Mouse (Mus musculus) intestine, embryonic 14.5 days (tissue): Measurements from ENCODE around the gene Snx6. TPM values are rescaled to one million over a fixed set of nuclear protein-coding genes. Genes with fewer than 3 reads are reported as not detected.
"Not testable (repeated sequence)": the region's sequence is repeated elsewhere in the genome, so short reads cannot be mapped to it uniquely, and the experiment has no call there.

Experiments
- ATAC-seq: fragments of 200-750 bp; cut with Nextera tagmentation; replicated peaks from 2 replicates; pipeline ENCODE4 v1.8.0; 2017; ENCODE audit warnings: low read depth, moderate number of reproducible peaks, moderate TSS enrichment, moderate library complexity; ENCODE audit not compliant: low FRiP score, low TSS enrichment
- DNase-seq: peaks from one replicate; pipeline ENCODE4 v3.0.0-alpha.2; 2018; ENCODE audit warnings: low spot score
- H3K27ac ChIP-seq: fragments of 300-500 bp; sonication (generic); 2 replicates; pipeline ENCODE4 v1.5.1; 2014; ENCODE audit warnings: low read depth, mild to moderate bottlenecking, control low read depth
- H3K27me3 ChIP-seq: fragments of 300-500 bp; sonication (generic); replicated peaks from 2 replicates; pipeline ENCODE4 v1.6.1; 2014; ENCODE audit warnings: low read length, control low read depth; ENCODE audit not compliant: control insufficient read depth, insufficient read depth
- H3K36me3 ChIP-seq: fragments of 300-500 bp; sonication (generic); 2 replicates; pipeline ENCODE4 v1.6.1; 2014; ENCODE audit warnings: low read length, control low read depth; ENCODE audit not compliant: control insufficient read depth, insufficient read depth
- H3K4me1 ChIP-seq: fragments of 300-500 bp; sonication (generic); replicated peaks from 2 replicates; pipeline ENCODE4 v1.6.1; 2014; ENCODE audit warnings: low read length, control low read depth, mixed read lengths; ENCODE audit not compliant: control insufficient read depth, insufficient read depth
- H3K4me2 ChIP-seq: fragments of 300-500 bp; sonication (generic); 2 replicates; pipeline ENCODE4 v1.6.1; 2014; ENCODE audit warnings: low read length
- H3K4me3 ChIP-seq: fragments of 300-500 bp; sonication (generic); 2 replicates; pipeline ENCODE4 v1.5.1; 2014; ENCODE audit warnings: low read depth, low read length, control low read depth, mixed read lengths
- H3K9ac ChIP-seq: fragments of 300-500 bp; sonication (generic); 2 replicates; pipeline ENCODE4 v1.6.1; 2014; ENCODE audit warnings: mild to moderate bottlenecking, low read length
- H3K9me3 ChIP-seq: fragments of 300-500 bp; sonication (generic); 2 replicates; pipeline ENCODE4 v1.6.1; 2016; ENCODE audit warnings: low read length, control low read depth; ENCODE audit not compliant: control insufficient read depth
- WGBS: fragments of 180-500 bp; shearing (Covaris S2); extraction: QIAGEN DNeasy Blood & Tissue Kit; methylation state at CpG from one replicate; pipeline ENCODE4 v1.1.7; 2014; 5-methylcytosine and 5-hydroxymethylcytosine counted together
- polyA plus RNA-seq: library from polyadenylated mRNA; unstranded; fragments of >200 nt; fragmentation: Nextera tagmentation; extraction: Ambion mirVana; gene quantifications from 2 replicates; pipeline ENCODE4 v1.2.1, GENCODE M21; 2014

The Snx6 gene
- polyA plus RNA-seq, 1 experiment from 2014 or later, result 178 TPM

DNA sequence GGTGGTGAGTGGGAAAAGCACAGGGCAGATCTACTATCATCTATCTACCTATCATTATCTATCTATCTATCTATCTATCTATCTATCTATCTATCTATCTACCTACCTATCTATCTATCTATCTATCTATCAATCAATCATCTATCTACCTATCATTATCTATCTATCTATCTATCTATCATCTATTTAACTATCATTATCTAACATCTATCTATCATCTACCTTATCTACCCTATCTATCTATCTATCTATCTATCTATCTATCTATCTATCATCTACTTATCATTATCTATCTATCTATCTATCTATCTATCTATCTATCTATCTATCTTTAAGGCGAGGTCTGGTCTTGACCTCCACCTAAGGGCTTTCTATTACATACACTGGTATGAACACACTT lies 36.4 kb upstream of the Snx6 start:
- H3K4me2 ChIP-seq, H3K36me3 ChIP-seq, DNase-seq, H3K9me3 ChIP-seq, H3K4me3 ChIP-seq, H3K27ac ChIP-seq, H3K9ac ChIP-seq, H3K4me1 ChIP-seq, ATAC-seq, H3K27me3 ChIP-seq: not testable (repeated sequence)
- WGBS, result 73% methylated on average over 1 of the region's 1 CpGs

DNA sequence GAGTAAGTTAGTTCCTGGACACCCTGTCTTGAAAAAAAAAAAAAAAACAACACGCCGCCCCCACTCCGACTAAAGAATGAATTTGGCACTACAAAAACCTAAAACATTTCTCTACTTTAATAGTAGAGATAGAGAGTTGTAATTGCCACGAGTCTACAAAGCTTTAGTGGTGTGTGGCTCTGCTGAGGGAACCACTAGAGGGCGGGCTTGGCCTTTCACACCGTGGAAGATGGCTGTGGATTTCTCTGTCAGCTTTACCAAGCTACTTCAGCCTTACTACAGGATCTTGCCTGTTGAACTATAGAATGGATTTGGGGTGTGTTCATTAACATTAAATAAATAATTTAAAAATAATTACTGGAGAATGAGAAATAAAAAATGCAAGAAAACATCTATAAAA lies 35.1 kb upstream of the Snx6 start:
- no peak overlapping the region for H3K9ac ChIP-seq
- H3K36me3 ChIP-seq, result no peaks in the 10 kb centered on the region
- peak; percentile 86 for DNase-seq
- peaks cover 5% of the 10 kb centered on the region for H3K4me1 ChIP-seq
- H3K4me2 ChIP-seq, result no peak overlapping the region
- H3K27ac ChIP-seq, result no peak overlapping the region
- ATAC-seq, result peak; percentile 83; the same call in 1 of the 2 replicates
- H3K27me3 ChIP-seq, result no peaks in the 10 kb centered on the region
- no peaks in the 10 kb centered on the region for H3K9me3 ChIP-seq
- H3K4me3 ChIP-seq, result no peak overlapping the region
- 14% methylated on average over 6 of the region's 6 CpGs for WGBS

GRCm38 (mm10) chr12:54829876-54830275 lies 34.4 kb upstream of the Snx6 start:
- Histone ChIP-seq H3K36me3 (no peaks in the 10 kb centered on the region), H3K27ac (no peak overlapping the region), H3K9ac (no peak overlapping the region), H3K27me3 (no peaks in the 10 kb centered on the region), H3K9me3 (no peaks in the 10 kb centered on the region), H3K4me2 (no peak overlapping the region), H3K4me1 (no peaks in the 10 kb centered on the region), H3K4me3 (no peak overlapping the region)
- WGBS, result 57% methylated on average over 5 of the region's 5 CpGs
- DNase-seq (no peak), ATAC-seq (no peak)

DNA sequence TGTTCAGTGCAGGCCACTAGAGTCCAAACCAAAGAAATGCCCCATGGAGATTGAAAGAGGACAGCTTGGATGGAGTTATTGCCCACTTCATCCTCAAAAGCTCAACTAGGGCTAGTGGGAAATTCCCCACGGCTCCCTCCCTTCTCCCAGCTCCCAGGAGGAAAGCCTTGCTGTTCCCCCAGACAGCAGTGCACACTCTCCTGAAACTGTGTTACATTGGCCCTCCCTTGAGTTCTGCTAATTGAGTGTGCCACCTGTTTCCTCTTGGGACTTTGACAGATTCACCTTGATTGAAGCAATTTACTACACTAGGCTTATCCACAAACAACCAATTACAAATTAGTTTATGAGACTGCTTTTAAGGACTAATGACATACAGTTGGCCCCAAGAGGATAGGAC lies 32.5 kb upstream of the Snx6 start:
- H3K27me3 ChIP-seq, result no peaks in the 10 kb centered on the region
- H3K4me1 ChIP-seq, result peaks cover 3% of the 10 kb centered on the region; the same call in 1 of the 2 replicates
- no peaks in the 10 kb centered on the region for H3K36me3 ChIP-seq
- no peak overlapping the region for H3K9ac ChIP-seq
- DNase-seq, result no peak
- ATAC-seq, result no peak
- 70% methylated on average over 1 of the region's 1 CpGs for WGBS
- H3K4me2 ChIP-seq, result no peak overlapping the region
- H3K27ac ChIP-seq, result no peak overlapping the region
- H3K4me3 ChIP-seq, result no peak overlapping the region
- H3K9me3 ChIP-seq, result no peaks in the 10 kb centered on the region

DNA sequence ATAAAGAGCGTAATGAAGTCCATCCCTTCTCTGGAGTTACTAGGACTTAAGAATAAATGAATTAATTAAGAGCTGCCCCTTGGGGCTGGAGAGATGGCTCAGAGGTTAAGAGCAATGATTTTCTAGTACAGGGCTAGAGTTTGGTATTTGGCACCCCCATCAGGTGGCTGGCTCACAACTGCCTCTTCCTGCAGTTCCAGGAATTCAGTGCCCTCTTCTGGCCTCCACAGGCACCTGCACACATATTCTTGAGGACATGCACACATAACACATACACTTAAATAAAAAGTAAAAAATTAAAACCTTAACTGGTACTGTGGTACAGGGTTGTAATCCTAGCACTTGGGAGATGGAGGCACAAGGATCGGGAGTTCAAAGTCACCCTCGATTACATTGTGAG lies 29.7 kb upstream of the Snx6 start:
- H3K36me3 ChIP-seq, result no peaks in the 10 kb centered on the region
- no peak overlapping the region for H3K9ac ChIP-seq
- no peaks in the 10 kb centered on the region for H3K9me3 ChIP-seq
- 94% methylated on average over 3 of the region's 3 CpGs for WGBS
- DNase-seq (no peak), ATAC-seq (no peak)
- H3K27ac ChIP-seq, result no peak overlapping the region
- H3K27me3 ChIP-seq, result no peaks in the 10 kb centered on the region
- H3K4me2 ChIP-seq, result no peak overlapping the region
- H3K4me3 ChIP-seq, result no peak overlapping the region
- peaks cover 3% of the 10 kb centered on the region; the same call in 1 of the 2 replicates for H3K4me1 ChIP-seq

GRCm38 (mm10) chr12:54822836-54823426 lies 27.4 kb upstream of the Snx6 start:
- no peak overlapping the region for H3K9ac ChIP-seq
- ATAC-seq, result no peak
- H3K4me1 ChIP-seq, result peaks cover 3% of the 10 kb centered on the region; the same call in 1 of the 2 replicates
- no peak overlapping the region for H3K4me2 ChIP-seq
- no peak overlapping the region; the same call in 1 of the 2 replicates for H3K27ac ChIP-seq
- no peak overlapping the region for H3K4me3 ChIP-seq
- WGBS, result 34% methylated on average over 4 of the region's 4 CpGs
- DNase-seq, result peak; percentile 73
- no peaks in the 10 kb centered on the region for H3K27me3 ChIP-seq
- no peaks in the 10 kb centered on the region for H3K9me3 ChIP-seq
- no peaks in the 10 kb centered on the region for H3K36me3 ChIP-seq

DNA sequence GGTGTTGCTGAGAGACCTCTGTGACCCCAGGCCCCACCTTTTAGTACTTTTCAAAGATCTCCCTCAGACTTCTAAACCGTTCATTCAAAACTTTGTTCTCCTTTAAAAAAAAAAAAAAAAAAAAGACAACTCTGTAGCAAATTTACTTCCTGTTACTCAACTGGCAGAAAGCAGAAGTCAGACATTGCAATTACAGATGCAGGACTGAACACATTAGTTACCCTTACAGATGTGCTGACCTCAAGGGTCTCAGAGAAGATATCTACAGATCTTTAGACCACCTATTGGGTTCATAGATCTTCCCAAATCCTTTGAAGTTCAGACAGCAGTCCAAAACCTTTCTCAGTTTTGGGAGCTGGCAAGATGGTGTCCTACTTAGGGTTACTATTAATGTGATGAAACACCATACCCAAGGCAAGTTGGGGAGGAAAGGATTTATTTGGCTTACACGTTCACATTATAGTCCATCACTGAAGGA lies 25.2 kb upstream of the Snx6 start:
- Histone ChIP-seq H3K27ac (no peak overlapping the region), H3K9me3 (no peaks in the 10 kb centered on the region), H3K36me3 (no peaks in the 10 kb centered on the region), H3K4me1 (peaks cover 3% of the 10 kb centered on the region; the same call in 1 of the 2 replicates), H3K27me3 (no peaks in the 10 kb centered on the region), H3K4me2 (no peak overlapping the region), H3K4me3 (no peak overlapping the region), H3K9ac (no peak overlapping the region)
- ATAC-seq (no peak), DNase-seq (no peak)
- WGBS, result 43% methylated on average over 2 of the region's 2 CpGs

GRCm38 (mm10) chr12:54819181-54819935 lies 23.9 kb upstream of the Snx6 start:
- H3K4me2 ChIP-seq, result no peak overlapping the region
- ATAC-seq (no peak), DNase-seq (no peak)
- no peak overlapping the region for H3K27ac ChIP-seq
- H3K27me3 ChIP-seq, result no peaks in the 10 kb centered on the region
- WGBS, result 55% methylated on average over 6 of the region's 6 CpGs
- H3K4me1 ChIP-seq, result peaks cover 3% of the 10 kb centered on the region; the same call in 1 of the 2 replicates
- H3K9me3 ChIP-seq, result no peaks in the 10 kb centered on the region
- no peak overlapping the region for H3K9ac ChIP-seq
- H3K36me3 ChIP-seq, result no peaks in the 10 kb centered on the region
- H3K4me3 ChIP-seq, result no peak overlapping the region
